Mouse (Mus musculus): ENCODE data around the gene Rtn4r.

DNA sequence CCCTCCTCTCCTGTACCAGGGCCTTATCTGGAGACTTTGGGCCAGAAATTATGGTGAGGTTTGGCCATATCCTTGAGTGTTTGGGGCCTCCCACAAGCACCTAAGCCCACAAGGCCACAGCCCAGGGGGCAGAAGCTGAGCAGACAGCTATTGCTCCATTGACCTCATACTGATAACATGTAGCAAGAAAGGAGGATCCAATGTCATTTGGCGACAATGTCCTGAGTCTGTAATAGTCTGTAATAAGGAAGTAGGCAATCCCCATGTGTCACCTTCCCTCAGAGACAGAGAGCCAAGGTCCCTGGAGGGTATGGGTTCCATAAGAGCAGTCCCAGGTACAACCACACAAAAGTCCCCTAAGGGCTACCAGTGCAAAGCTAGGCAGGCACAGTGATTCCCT is 45.2 kb upstream of the Rtn4r start:
- TF ChIP-seq CTCF (IDR thresholded peaks at IDR 0.05; ENCODE audit: control insufficient read depth, insufficient read depth, low read length): no peak
- TF ChIP-seq POLR2A (IDR thresholded peaks at IDR 0.05; ENCODE audit: borderline replicate concordance, control insufficient read depth, low read depth, low read length): no peak
